In the genomic region with DNA sequence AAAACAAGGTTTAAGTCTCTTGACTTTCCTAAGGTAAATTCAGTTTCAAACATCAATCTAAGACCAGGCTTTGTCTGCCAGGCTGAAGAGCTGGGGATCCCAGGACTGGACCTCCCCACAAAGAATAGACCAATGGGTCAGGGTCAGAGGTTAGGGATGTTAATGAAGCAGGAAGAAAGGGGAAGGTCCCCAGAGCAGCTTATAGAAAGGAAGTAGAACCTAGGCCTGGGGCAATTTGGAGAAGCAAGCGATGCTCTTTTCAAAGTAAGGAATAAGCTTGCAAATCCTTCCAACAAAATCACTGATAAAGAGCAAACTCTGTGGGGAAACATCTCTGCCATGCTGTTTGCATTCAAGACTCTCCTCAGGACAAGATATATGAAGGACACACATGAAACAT, we compare ENCODE assay signal across 25 mouse cellular contexts.
A peak's percentile ranks its signal among the peaks of the same experiment; 100 is the strongest.
DNase-seq lines count a peak whose midpoint lies in the region; ATAC-seq and TF ChIP-seq lines count a peak whose summit lies in the region.
"Had no signal": no experiment of that assay in that cellular context is flagged by ENCODE, and none has a peak within 500 bp of the region (broad histone marks: within the 10 kb centered on the region; RNA-seq: fewer than 3 reads in every experiment).

No protein-coding gene starts in this region.

- no peak for TF ChIP-seq EP300 in MEL (IDR thresholded peaks at IDR 0.05; ENCODE audit: low read depth in 1 of 2, low read length in 2 of 2)

- peaks cover 8 to 11% of the 10 kb centered on the region in 2 experiments for H3K4me1 ChIP-seq in MEL (ENCODE audit: control insufficient read depth in 1 of 2, insufficient read depth in 2 of 2, low read length in 2 of 2)
- no peaks in the 10 kb centered on the region for H3K4me1 ChIP-seq in liver, embryonic 12.5 days
- H3K4me1 ChIP-seq: embryonic facial prominence, embryonic 13.5 days; embryonic facial prominence, embryonic 15.5 days; forebrain, embryonic 12.5 days; forebrain, embryonic 15.5 days had no signal

- no peak for TF ChIP-seq RAD21 in MEL (IDR thresholded peaks at IDR 0.05; ENCODE audit: low read depth, low read length)

- H3K9ac ChIP-seq in MEL (ENCODE audit: control insufficient read depth, low read depth, low read length, poor library complexity, severe bottlenecking) = no peak overlapping the region
- no peak overlapping the region for H3K9ac ChIP-seq in liver, embryonic 12.5 days
- H3K9ac ChIP-seq: embryonic facial prominence, embryonic 13.5 days; embryonic facial prominence, embryonic 15.5 days; forebrain, embryonic 12.5 days; forebrain, embryonic 15.5 days; forebrain, postnatal 0 days had no signal

- peak; percentile 9 for DNase-seq in MEL (ENCODE audit: low read depth, low spot score)
- DNase-seq in embryo, embryonic 10 days (ENCODE audit: low spot score) = peak; percentile 28
- DNase-seq in embryo, embryonic 11 days = peak; percentile 5
- DNase-seq in cerebellum, postnatal 14 days = no peak
- DNase-seq in lung, adult 18-20 months = no peak
- no peak for DNase-seq in gastrocnemius, adult 2 months
- DNase-seq: adrenal gland, adult 8-10 months; adrenal gland, postnatal 14 days; adrenal gland, postnatal 36 days; cerebellum, adult 11-12 months; cerebellum, adult 2 months; cerebellum, adult 9-10 months; cerebellum, postnatal 10 days; cerebellum, postnatal 36 days; forebrain, postnatal 0 days had no signal

- no peak overlapping the region for H3K4me3 ChIP-seq in MEL (ENCODE audit: control insufficient read depth in 1 of 2, insufficient read depth in 1 of 2, low read depth in 2 of 2, low read length in 2 of 2)
- H3K4me3 ChIP-seq in liver, embryonic 12.5 days = no peak overlapping the region
- H3K4me3 ChIP-seq in gastrocnemius, adult 2 months = no peak overlapping the region
- H3K4me3 ChIP-seq: embryonic facial prominence, embryonic 13.5 days; embryonic facial prominence, embryonic 15.5 days; erythroblast, embryonic 14.5 days; forebrain, embryonic 10.5 days; forebrain, embryonic 12.5 days; forebrain, embryonic 15.5 days had no signal

- no peaks in the 10 kb centered on the region for H3K9me3 ChIP-seq in MEL (replicated peaks; ENCODE audit: insufficient read depth, low read length)
- no peaks in the 10 kb centered on the region for H3K9me3 ChIP-seq in liver, embryonic 12.5 days (replicated peaks)
- H3K9me3 ChIP-seq: embryonic facial prominence, embryonic 13.5 days; embryonic facial prominence, embryonic 15.5 days; forebrain, embryonic 10.5 days; forebrain, embryonic 12.5 days; forebrain, embryonic 15.5 days had no signal

- no peak for TF ChIP-seq CTCF in MEL (IDR thresholded peaks at IDR 0.05 in 2 of 3, conservative IDR thresholded peaks at IDR 0.05 in 1 of 3; ENCODE audit: control insufficient read depth in 1 of 3, insufficient read depth in 1 of 3, low read depth in 2 of 3, low read length in 3 of 3, poor library complexity in 1 of 3, severe bottlenecking in 1 of 3)
- no peak for TF ChIP-seq CTCF in gastrocnemius, adult 2 months (IDR thresholded peaks at IDR 0.05)

- peaks cover 0 to 20% of the 10 kb centered on the region in 2 experiments; a peak in 2 of 4 replicates for H3K36me3 ChIP-seq in MEL (ENCODE audit: control insufficient read depth in 1 of 2, insufficient read depth in 2 of 2, low read length in 2 of 2)
- H3K36me3 ChIP-seq in liver, embryonic 12.5 days = no peaks in the 10 kb centered on the region
- H3K36me3 ChIP-seq: embryonic facial prominence, embryonic 13.5 days; embryonic facial prominence, embryonic 15.5 days; forebrain, embryonic 10.5 days; forebrain, embryonic 12.5 days; forebrain, embryonic 15.5 days had no signal

- intact Hi-C loops in gastrocnemius, adult 2 months (cut with DNase I) = no loop called here

- H3K79me2 ChIP-seq in MEL (ENCODE audit: control insufficient read depth, insufficient read depth, low read length, poor library complexity) = no peaks in the 10 kb centered on the region

- TF ChIP-seq POLR2A in MEL (IDR thresholded peaks at IDR 0.05; ENCODE audit: control insufficient read depth in 1 of 2, insufficient read depth in 1 of 2, low read depth in 1 of 2, low read length in 2 of 2, poor library complexity in 1 of 2) = no peak

- 41% methylated on average over 1 of the region's 1 CpGs for WGBS in liver, embryonic 12.5 days (ENCODE audit: insufficient replicate concordance)

- H3K4me2 ChIP-seq in liver, embryonic 12.5 days = no peak overlapping the region
- H3K4me2 ChIP-seq: embryonic facial prominence, embryonic 13.5 days; embryonic facial prominence, embryonic 15.5 days; forebrain, embryonic 12.5 days; forebrain, embryonic 15.5 days had no signal

- no peak overlapping the region for H3K27ac ChIP-seq in MEL (ENCODE audit: control insufficient read depth, low read depth, low read length)
- no peak overlapping the region for H3K27ac ChIP-seq in liver, embryonic 12.5 days
- H3K27ac ChIP-seq in gastrocnemius, adult 2 months = no peak overlapping the region
- H3K27ac ChIP-seq: embryonic facial prominence, embryonic 13.5 days; embryonic facial prominence, embryonic 15.5 days; forebrain, embryonic 10.5 days; forebrain, embryonic 12.5 days; forebrain, embryonic 15.5 days had no signal

- H3K27me3 ChIP-seq in MEL (ENCODE audit: control insufficient read depth in 1 of 2, insufficient read depth in 2 of 2, low read length in 2 of 2) = no peaks in the 10 kb centered on the region
- H3K27me3 ChIP-seq in liver, embryonic 12.5 days (replicated peaks) = no peaks in the 10 kb centered on the region
- H3K27me3 ChIP-seq: embryonic facial prominence, embryonic 13.5 days; embryonic facial prominence, embryonic 15.5 days; forebrain, embryonic 12.5 days; forebrain, embryonic 15.5 days had no signal

- peak; percentile 58 for ATAC-seq in granulocyte monocyte progenitor cell, adult 5-6 weeks (replicated peaks; ENCODE audit: poor library complexity, severe bottlenecking)
- ATAC-seq in liver, embryonic 12.5 days = no peak
- ATAC-seq: activated CD4-positive, CD25-positive, alpha-beta regulatory T cell, adult 4 months; forebrain, embryonic 15.5 days; forebrain, postnatal 0 days; Patski had no signal

TF ChIP-seq in MEL, 35 proteins besides CTCF, POLR2A, EP300 and RAD21:
- TF ChIP-seq POLR2AphosphoS2 (IDR thresholded peaks at IDR 0.05; ENCODE audit: low read length) (no peak), JUND (IDR thresholded peaks at IDR 0.05; ENCODE audit: low read depth, low read length) (no peak), TAL1 (IDR thresholded peaks at IDR 0.05; ENCODE audit: low read length) (no peak), ZMIZ1 (IDR thresholded peaks at IDR 0.05; ENCODE audit: low read depth, low read length) (no peak), E2F4 (IDR thresholded peaks at IDR 0.05; ENCODE audit: borderline replicate concordance, low read depth, low read length) (no peak), NELFE (IDR thresholded peaks at IDR 0.05; ENCODE audit: low read depth, low read length) (no peak), GABPA (IDR thresholded peaks at IDR 0.05; ENCODE audit: low read depth, low read length) (no peak), MXI1 (IDR thresholded peaks at IDR 0.05; ENCODE audit: low read depth, low read length) (no peak), CHD2 (IDR thresholded peaks at IDR 0.05; ENCODE audit: low read length) (no peak), USF1 (IDR thresholded peaks at IDR 0.05; ENCODE audit: low read depth, low read length) (no peak), NRF1 (IDR thresholded peaks at IDR 0.05; ENCODE audit: insufficient read depth, low read depth, low read length, poor library complexity, severe bottlenecking) (no peak), MYB (IDR thresholded peaks at IDR 0.05; ENCODE audit: low read depth, low read length) (no peak), MAX (IDR thresholded peaks at IDR 0.05; ENCODE audit: low read length) (no peak)
TF ChIP-seq in MEL: peak in this region for 0.

Comparison
In these comparisons a context has a peak if more than half of its experiments do, and no peak if none do; other contexts are left out.
1. DNase-seq: peak in MEL (single experiment), embryo, embryonic 10 days (single experiment) and embryo, embryonic 11 days (single experiment); none in cerebellum, postnatal 14 days (0 of 2), lung, adult 18-20 months (0 of 2) and gastrocnemius, adult 2 months (single experiment).